Mouse (Mus musculus) cortical plate, adult 2 months (tissue): ENCODE measurements around the gene Rab34.

ENCODE experiments used
- CTCF ChIP-seq: fragments of 200-500 bp; IDR thresholded peaks from 2 replicates; pipeline ENCODE4 v1.5.1; 2011; ENCODE audit warnings: mild to moderate bottlenecking, control low read depth, low read length; ENCODE audit not compliant: insufficient read depth; ENCODE audit errors: extremely low read depth
- POLR2A ChIP-seq: fragments of 200-500 bp; IDR thresholded peaks from 2 replicates; pipeline ENCODE4 v1.6.1; 2011; ENCODE audit warnings: mild to moderate bottlenecking, low read length, control low read depth; ENCODE audit not compliant: insufficient read depth; ENCODE audit errors: extremely low read depth

- TF ChIP-seq POLR2A (no peak), CTCF (no peak)
These were observed 28.7 kb upstream of the Rab34 start for GRCm38 (mm10) chr11:78159557-78159956.
